Mouse (Mus musculus) spleen, adult 2 months (tissue): ENCODE data around the gene Sv2a.

Experiments used
- CTCF ChIP-seq: fragments of 200-500 bp; IDR thresholded peaks from 2 replicates; pipeline ENCODE4 v1.5.1; 2011; ENCODE audit warnings: mild to moderate bottlenecking, inconsistent platforms; ENCODE audit not compliant: insufficient read depth, insufficient read length, insufficient replicate concordance; ENCODE audit errors: extremely low read depth
- POLR2A ChIP-seq: fragments of 200-500 bp; IDR thresholded peaks from 2 replicates; pipeline ENCODE4 v1.6.1; 2011; ENCODE audit warnings: low read depth, low read length, inconsistent platforms

- TF ChIP-seq CTCF (no peak), POLR2A (no peak)
Measured at GRCm38 (mm10) chr3:96159820-96160219, 21.1 kb upstream of the Sv2a start.
